Mouse (Mus musculus) lung, postnatal 0 days (tissue): ENCODE results near the gene Fabp3.

Experiments
- CTCF ChIP-seq: IDR thresholded peaks from 2 replicates; pipeline ENCODE4 v1.5.1; 2016; ENCODE audit warnings: antibody characterized with exemption, mild to moderate bottlenecking
- EP300 ChIP-seq: IDR thresholded peaks from 2 replicates; pipeline ENCODE4 v1.6.1; 2016; ENCODE audit warnings: antibody characterized with exemption, mild to moderate bottlenecking, control low read depth

DNA sequence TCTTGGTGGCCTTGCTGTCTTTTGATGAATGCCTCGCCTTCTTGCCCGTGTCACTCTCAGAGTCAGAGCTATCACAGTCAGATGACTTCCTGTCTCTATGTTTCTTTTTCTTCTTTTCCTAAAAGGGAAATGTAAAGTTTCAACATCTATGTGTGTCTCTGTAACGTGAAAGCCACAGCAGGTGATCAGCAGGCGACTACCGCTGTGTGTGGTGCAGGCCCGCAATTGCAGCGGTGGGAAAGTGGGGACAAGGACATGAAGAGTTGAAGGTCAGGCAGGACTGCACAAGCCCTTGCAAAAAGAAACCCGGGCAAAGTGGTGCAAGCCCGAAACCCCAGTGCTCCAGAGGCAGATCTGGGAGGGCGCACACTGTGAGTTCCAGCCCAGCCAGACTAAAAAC lies 8.3 kb downstream of the Fabp3 start:
- no peak for TF ChIP-seq CTCF
- no peak for TF ChIP-seq EP300
